ENCODE assay signal across 9 mouse cellular contexts in genomic region chr11:7213161-7213500, GRCm38 (mm10). TPM values are rescaled to one million over a fixed set of nuclear protein-coding genes. Genes with fewer than 3 reads are reported as not detected.
DNase-seq lines count a peak whose midpoint lies in the region; ATAC-seq and TF ChIP-seq lines count a peak whose summit lies in the region.
"Had no signal": no experiment of that assay in that cellular context is flagged by ENCODE, and none has a peak within 500 bp of the region (broad histone marks: within the 10 kb centered on the region; RNA-seq: fewer than 3 reads in every experiment).

No protein-coding gene starts in this region.

- peak overlapping the region; percentile 56 for H3K4me3 ChIP-seq in lung, embryonic 14.5 days (ENCODE audit: low read depth, low read length)
- peak overlapping the region; percentile 68 for H3K4me3 ChIP-seq in forebrain, embryonic 12.5 days (replicated peaks)
- H3K4me3 ChIP-seq in limb, embryonic 10.5 days = peak overlapping the region; percentile 72
- peak overlapping the region; percentile 74 for H3K4me3 ChIP-seq in neural tube, embryonic 15.5 days (replicated peaks)
- H3K4me3 ChIP-seq: myocyte had no signal

- peak overlapping the region; percentile 56; the same call in 1 of the 2 replicates for H3K9ac ChIP-seq in lung, embryonic 14.5 days
- H3K9ac ChIP-seq in forebrain, embryonic 12.5 days = peak overlapping the region; percentile 66; the same call in 1 of the 2 replicates
- H3K9ac ChIP-seq in neural tube, embryonic 15.5 days (replicated peaks) = peak overlapping the region; percentile 75

- H3K4me1 ChIP-seq in lung, embryonic 14.5 days (ENCODE audit: insufficient read depth) = peaks cover 6% of the 10 kb centered on the region; the same call in 1 of the 2 replicates
- H3K4me1 ChIP-seq in forebrain, embryonic 12.5 days = peaks cover 28% of the 10 kb centered on the region
- H3K4me1 ChIP-seq in limb, embryonic 10.5 days = peaks cover 43% of the 10 kb centered on the region
- H3K4me1 ChIP-seq in neural tube, embryonic 15.5 days = peaks cover 41% of the 10 kb centered on the region

- intact Hi-C loops in left cerebral cortex, postnatal 25 days (cut with DNase I) = loop anchor here (5.0 to 10.0 kb wide), 2 partner anchors 354 to 922 kb away; no protein-coding TSS in a partner anchor

- no peaks in the 10 kb centered on the region for H3K9me3 ChIP-seq in lung, embryonic 14.5 days (ENCODE audit: low read depth, low read length)
- H3K9me3 ChIP-seq in forebrain, embryonic 12.5 days = no peaks in the 10 kb centered on the region
- H3K9me3 ChIP-seq in limb, embryonic 10.5 days (replicated peaks) = no peaks in the 10 kb centered on the region
- no peaks in the 10 kb centered on the region for H3K9me3 ChIP-seq in neural tube, embryonic 15.5 days (replicated peaks)

- H3K27me3 ChIP-seq in lung, embryonic 14.5 days (ENCODE audit: insufficient read depth, low read length) = peaks cover 40% of the 10 kb centered on the region
- peaks cover 43% of the 10 kb centered on the region for H3K27me3 ChIP-seq in forebrain, embryonic 12.5 days
- H3K27me3 ChIP-seq in limb, embryonic 10.5 days (ENCODE audit: low read depth, poor library complexity, severe bottlenecking) = peaks cover 47% of the 10 kb centered on the region
- H3K27me3 ChIP-seq in neural tube, embryonic 15.5 days (replicated peaks) = peaks cover 9% of the 10 kb centered on the region; the same call in 1 of the 2 replicates

- no peak overlapping the region for H3K27ac ChIP-seq in lung, embryonic 14.5 days (ENCODE audit: low read depth)
- no peak overlapping the region for H3K27ac ChIP-seq in forebrain, embryonic 12.5 days
- peak overlapping the region; percentile 81 for H3K27ac ChIP-seq in limb, embryonic 10.5 days
- H3K27ac ChIP-seq in neural tube, embryonic 15.5 days (replicated peaks) = peak overlapping the region; percentile 94

- no peak for ATAC-seq in lung, embryonic 14.5 days (ENCODE audit: insufficient read depth)
- ATAC-seq in forebrain, embryonic 12.5 days (ENCODE audit: low FRiP score) = no peak
- ATAC-seq in neural tube, embryonic 15.5 days (ENCODE audit: low FRiP score) = no peak

- no peaks in the 10 kb centered on the region for H3K36me3 ChIP-seq in lung, embryonic 14.5 days (ENCODE audit: insufficient read depth)
- H3K36me3 ChIP-seq in forebrain, embryonic 12.5 days (replicated peaks) = no peaks in the 10 kb centered on the region
- peaks cover 10% of the 10 kb centered on the region; the same call in 1 of the 2 replicates for H3K36me3 ChIP-seq in limb, embryonic 10.5 days
- H3K36me3 ChIP-seq in neural tube, embryonic 15.5 days = no peaks in the 10 kb centered on the region; the same call in 1 of the 2 replicates

- DNase-seq in lung, embryonic 14.5 days = no peak
- DNase-seq in lung, adult 18-20 months = no peak
- no peak for DNase-seq in limb, embryonic 10.5 days (ENCODE audit: low spot score)
- no peak for DNase-seq in left cerebral cortex, postnatal 25 days (ENCODE audit: low spot score in 2 of 2)
- DNase-seq in cerebellum, postnatal 36 days = no peak

- no peak for TF ChIP-seq CTCF in lung, embryonic 14.5 days (IDR thresholded peaks at IDR 0.05; ENCODE audit: low read depth)

- peak overlapping the region; percentile 92 for H3K4me2 ChIP-seq in lung, embryonic 14.5 days
- peak overlapping the region; percentile 90 for H3K4me2 ChIP-seq in forebrain, embryonic 12.5 days
- peak overlapping the region; percentile 88 for H3K4me2 ChIP-seq in neural tube, embryonic 15.5 days

- WGBS in lung, embryonic 14.5 days = 3% methylated on average over 19 of the region's 19 CpGs
- WGBS in forebrain, embryonic 12.5 days = under 1% methylated on average over 19 of the region's 19 CpGs
- WGBS in limb, embryonic 10.5 days = 2% methylated on average over 19 of the region's 19 CpGs
- 2% methylated on average over 19 of the region's 19 CpGs for WGBS in neural tube, embryonic 15.5 days

RNA-seq across cellular contexts. Expression of gene Igfbp3, which starts 0.6 kb away (rescaled TPM):
- polyA plus RNA-seq in lung, embryonic 14.5 days (2014; fragmentation: Nextera tagmentation; extraction: Ambion mirVana) = 14.4 and 15.3 TPM in 2 replicates
- 14.2 and 14.7 TPM in 2 replicates for polyA plus RNA-seq in forebrain, embryonic 12.5 days (2016; fragmentation: Nextera tagmentation; extraction: Ambion mirVana)
- polyA plus RNA-seq in limb, embryonic 10.5 days (2016; fragmentation: Nextera tagmentation; extraction: Ambion mirVana) = 37.3 and 51.1 TPM in 2 replicates
- polyA plus RNA-seq in neural tube, embryonic 15.5 days (2015; fragmentation: Nextera tagmentation; extraction: Ambion mirVana) = 25.3 and 31.5 TPM in 2 replicates
- total RNA-seq in left cerebral cortex, postnatal 25 days (2021) = 10 to 100 TPM; 11.8 to 14.4 TPM

RNA-seq across cellular contexts. Expression of gene Igfbp1, which starts 15.5 kb away (rescaled TPM):
- polyA plus RNA-seq in lung, embryonic 14.5 days (2014; fragmentation: Nextera tagmentation; extraction: Ambion mirVana) = 0.12 and 0.41 TPM in 2 replicates
- not detected in 2 replicates for polyA plus RNA-seq in forebrain, embryonic 12.5 days (2016; fragmentation: Nextera tagmentation; extraction: Ambion mirVana)
- polyA plus RNA-seq in limb, embryonic 10.5 days (2016; fragmentation: Nextera tagmentation; extraction: Ambion mirVana) = 0.21 TPM in 1 of 2 replicates, not detected in the other
- 0.10 and 0.38 TPM in 2 replicates for polyA plus RNA-seq in neural tube, embryonic 15.5 days (2015; fragmentation: Nextera tagmentation; extraction: Ambion mirVana)
- not detected for total RNA-seq in left cerebral cortex, postnatal 25 days (2021)
- total RNA-seq: gastrocnemius, postnatal 14 days had no signal
- polyA plus RNA-seq: myocyte had no signal

RNA-seq across cellular contexts. Expression of gene Gm11985, which starts 24.8 kb away (rescaled TPM):
- not detected in 2 replicates for polyA plus RNA-seq in lung, embryonic 14.5 days (2014; fragmentation: Nextera tagmentation; extraction: Ambion mirVana)
- not detected in 2 replicates for polyA plus RNA-seq in forebrain, embryonic 12.5 days (2016; fragmentation: Nextera tagmentation; extraction: Ambion mirVana)
- polyA plus RNA-seq in limb, embryonic 10.5 days (2016; fragmentation: Nextera tagmentation; extraction: Ambion mirVana) = not detected in 2 replicates
- not detected in 2 replicates for polyA plus RNA-seq in neural tube, embryonic 15.5 days (2015; fragmentation: Nextera tagmentation; extraction: Ambion mirVana)
- total RNA-seq in left cerebral cortex, postnatal 25 days (2021) = not detected
- total RNA-seq: gastrocnemius, postnatal 14 days had no signal
- polyA plus RNA-seq: myocyte had no signal

Comparison
In these comparisons a context has a peak if more than half of its experiments do, and no peak if none do; other contexts are left out.
1. H3K27ac ChIP-seq: peak in limb, embryonic 10.5 days (single experiment) and neural tube, embryonic 15.5 days (single experiment); none in lung, embryonic 14.5 days (single experiment) and forebrain, embryonic 12.5 days (single experiment).
2. Peak in every context shown above with its lines, with median percentiles within 50 percentile points of each other: H3K4me2 ChIP-seq, H3K4me3 ChIP-seq and H3K9ac ChIP-seq.